ENCODE assay signal across 13 mouse cellular contexts in the genomic region with DNA sequence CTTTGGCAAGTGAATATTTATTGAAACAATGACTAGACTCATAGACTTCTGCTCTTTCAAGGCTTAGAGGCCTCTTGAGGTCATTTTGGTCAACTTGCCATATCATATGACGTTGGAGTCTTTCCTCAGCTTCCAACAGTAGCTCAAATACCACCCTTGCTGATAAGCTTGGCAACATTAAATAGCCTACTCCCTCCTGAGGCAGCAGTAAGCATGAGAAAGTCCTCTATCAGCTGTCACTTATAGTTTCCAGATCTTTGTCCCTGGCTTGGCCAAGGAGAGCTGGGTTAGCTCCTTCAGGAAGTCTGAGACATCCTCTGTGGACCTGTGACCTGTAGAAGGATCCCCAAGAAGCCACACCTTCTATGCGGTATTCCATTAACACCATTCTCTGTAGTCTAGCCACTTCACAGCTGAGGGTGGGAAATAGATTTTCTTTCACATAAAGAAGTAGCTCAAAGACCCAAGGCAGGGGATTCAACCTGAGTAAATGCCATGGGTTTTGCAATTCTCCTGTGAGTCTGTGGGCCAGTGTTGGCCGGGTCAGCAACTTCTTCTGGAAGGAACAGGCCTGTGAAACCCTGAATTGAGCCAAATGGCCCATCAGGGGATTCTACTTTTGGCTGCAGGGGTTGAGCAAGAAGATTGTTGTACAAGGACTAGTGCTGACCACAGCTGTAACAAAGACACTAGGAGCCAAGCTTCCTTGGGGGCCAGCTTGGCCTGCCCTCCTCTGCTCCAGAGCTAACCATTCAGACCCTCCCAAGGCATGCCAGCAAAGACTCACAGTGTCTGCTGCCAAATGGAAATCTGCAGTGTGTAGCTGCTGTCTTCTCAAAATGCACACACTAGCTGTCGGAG.
A peak's percentile ranks its signal among the peaks of the same experiment; 100 is the strongest.
DNase-seq lines count a peak whose midpoint lies in the region; ATAC-seq and TF ChIP-seq lines count a peak whose summit lies in the region.
"Had no signal": no experiment of that assay in that cellular context is flagged by ENCODE, and none has a peak within 500 bp of the region (broad histone marks: within the 10 kb centered on the region; RNA-seq: fewer than 3 reads in every experiment).

No protein-coding gene starts in this region.

- TF ChIP-seq EP300 in heart, adult 2 months (IDR thresholded peaks at IDR 0.05; ENCODE audit: insufficient read depth, low read depth, low read length) = 0 out of 2 replicates have a peak, but pooled peaks have one; percentile 34

- no peaks in the 10 kb centered on the region for H3K9me3 ChIP-seq in heart, embryonic 12.5 days (replicated peaks)
- H3K9me3 ChIP-seq in lung, embryonic 15.5 days = no peaks in the 10 kb centered on the region
- no peaks in the 10 kb centered on the region for H3K9me3 ChIP-seq in forebrain, embryonic 14.5 days (replicated peaks; ENCODE audit: control insufficient read depth, low read length)
- H3K9me3 ChIP-seq in midbrain, embryonic 16.5 days (replicated peaks; ENCODE audit: control insufficient read depth, low read length, poor library complexity, severe bottlenecking) = no peaks in the 10 kb centered on the region
- H3K9me3 ChIP-seq: limb, embryonic 15.5 days; midbrain, embryonic 13.5 days had no signal

- peaks cover 20% of the 10 kb centered on the region for H3K36me3 ChIP-seq in heart, adult 2 months (ENCODE audit: control insufficient read depth, insufficient read depth, low read length)
- no peaks in the 10 kb centered on the region for H3K36me3 ChIP-seq in heart, embryonic 12.5 days
- H3K36me3 ChIP-seq in lung, embryonic 15.5 days = no peaks in the 10 kb centered on the region
- H3K36me3 ChIP-seq in forebrain, embryonic 14.5 days (ENCODE audit: control insufficient read depth, insufficient read depth, low read length) = no peaks in the 10 kb centered on the region
- H3K36me3 ChIP-seq in midbrain, embryonic 16.5 days (ENCODE audit: control insufficient read depth, insufficient read depth, low read length) = no peaks in the 10 kb centered on the region
- H3K36me3 ChIP-seq: limb, embryonic 15.5 days; midbrain, embryonic 13.5 days had no signal

- TF ChIP-seq POLR2A in heart, adult 2 months (IDR thresholded peaks at IDR 0.05; ENCODE audit: insufficient read depth, low read depth, low read length) = no peak

- WGBS in heart, adult 2 months = 42% methylated on average over 4 of the region's 4 CpGs
- 59% methylated on average over 4 of the region's 4 CpGs for WGBS in heart, embryonic 12.5 days
- 63% methylated on average over 4 of the region's 4 CpGs for WGBS in lung, embryonic 15.5 days
- WGBS in forebrain, embryonic 14.5 days = 88% methylated on average over 4 of the region's 4 CpGs
- WGBS in midbrain, embryonic 16.5 days = 87% methylated on average over 4 of the region's 4 CpGs

- TF ChIP-seq CTCF in heart, adult 2 months (IDR thresholded peaks at IDR 0.05) = 0 out of 2 replicates have a peak, but pooled peaks have one; percentile 16

- peak; percentile 69 to 85 for DNase-seq in heart, adult 2 months
- peak; percentile 29 for DNase-seq in adrenal gland, adult 8-10 months
- DNase-seq in gastrocnemius, postnatal 36 days = peak; percentile 53 to 78
- DNase-seq in forebrain, embryonic 14.5 days (ENCODE audit: low spot score) = no peak
- DNase-seq: forebrain, postnatal 0 days had no signal

- H3K27me3 ChIP-seq in heart, adult 2 months (ENCODE audit: control insufficient read depth, insufficient read depth, low read length) = no peaks in the 10 kb centered on the region
- peaks cover 8% of the 10 kb centered on the region for H3K27me3 ChIP-seq in heart, embryonic 12.5 days (replicated peaks)
- H3K27me3 ChIP-seq in lung, embryonic 15.5 days = no peaks in the 10 kb centered on the region
- no peaks in the 10 kb centered on the region for H3K27me3 ChIP-seq in forebrain, embryonic 14.5 days (replicated peaks; ENCODE audit: control insufficient read depth, insufficient read depth, low read length)
- H3K27me3 ChIP-seq in midbrain, embryonic 16.5 days (ENCODE audit: control insufficient read depth, insufficient read depth, low read depth, low read length) = no peaks in the 10 kb centered on the region
- H3K27me3 ChIP-seq: midbrain, embryonic 13.5 days had no signal

- intact Hi-C loops in heart, adult 2 months (cut with DNase I) = loop anchor here (5.0 kb wide), 1 partner anchor 57 kb away; no protein-coding TSS in a partner anchor
- intact Hi-C loops in gastrocnemius, postnatal 36 days (cut with DNase I) = no loop called here

- peak overlapping the region; percentile 62 for H3K27ac ChIP-seq in heart, adult 2 months
- H3K27ac ChIP-seq in heart, embryonic 12.5 days (ENCODE audit: poor library complexity, severe bottlenecking) = no peak overlapping the region
- no peak overlapping the region; the same call in 1 of the 2 replicates for H3K27ac ChIP-seq in lung, embryonic 15.5 days
- H3K27ac ChIP-seq in forebrain, embryonic 14.5 days (ENCODE audit: low read depth, low read length) = no peak overlapping the region
- no peak overlapping the region for H3K27ac ChIP-seq in midbrain, embryonic 16.5 days (ENCODE audit: low read length)
- H3K27ac ChIP-seq: layer of hippocampus, adult 2 months; limb, embryonic 15.5 days; midbrain, embryonic 13.5 days had no signal

- ATAC-seq in heart, embryonic 12.5 days (ENCODE audit: insufficient number of reproducible peaks, low FRiP score) = no peak
- ATAC-seq in lung, embryonic 15.5 days (ENCODE audit: borderline replicate concordance, extremely low read depth, low FRiP score, low TSS enrichment) = peak; percentile 78
- no peak for ATAC-seq in CD4-positive, CD25-positive, alpha-beta regulatory T cell, adult 4 months
- ATAC-seq in forebrain, embryonic 14.5 days = no peak
- ATAC-seq in midbrain, embryonic 16.5 days = no peak
- ATAC-seq: forebrain, postnatal 0 days; inflammation-experienced regulatory T-cells, adult 6 months; midbrain, embryonic 13.5 days had no signal

- H3K79me2 ChIP-seq in heart, adult 2 months (replicated peaks; ENCODE audit: control insufficient read depth, insufficient read depth, low read length) = no peaks in the 10 kb centered on the region

- no peak overlapping the region for H3K4me3 ChIP-seq in heart, adult 2 months
- no peak overlapping the region for H3K4me3 ChIP-seq in heart, embryonic 12.5 days
- no peak overlapping the region for H3K4me3 ChIP-seq in lung, embryonic 15.5 days
- H3K4me3 ChIP-seq in forebrain, embryonic 14.5 days (ENCODE audit: low read depth, low read length) = no peak overlapping the region
- H3K4me3 ChIP-seq in midbrain, embryonic 16.5 days (ENCODE audit: low read depth, low read length) = no peak overlapping the region
- H3K4me3 ChIP-seq: layer of hippocampus, adult 2 months; limb, embryonic 15.5 days; midbrain, embryonic 13.5 days had no signal

- H3K9ac ChIP-seq in heart, adult 2 months (ENCODE audit: low read depth, low read length) = no peak overlapping the region
- no peak overlapping the region for H3K9ac ChIP-seq in heart, embryonic 12.5 days
- H3K9ac ChIP-seq in lung, embryonic 15.5 days = no peak overlapping the region
- H3K9ac ChIP-seq in forebrain, embryonic 14.5 days (ENCODE audit: low read length) = no peak overlapping the region
- H3K9ac ChIP-seq in midbrain, embryonic 16.5 days (ENCODE audit: low read depth, low read length) = no peak overlapping the region
- H3K9ac ChIP-seq: forebrain, postnatal 0 days; limb, embryonic 15.5 days; midbrain, embryonic 13.5 days had no signal

- no peak overlapping the region for H3K4me2 ChIP-seq in heart, embryonic 12.5 days
- H3K4me2 ChIP-seq in lung, embryonic 15.5 days = no peak overlapping the region
- no peak overlapping the region for H3K4me2 ChIP-seq in forebrain, embryonic 14.5 days (ENCODE audit: low read length)
- no peak overlapping the region for H3K4me2 ChIP-seq in midbrain, embryonic 16.5 days (ENCODE audit: low read length)
- H3K4me2 ChIP-seq: limb, embryonic 15.5 days; midbrain, embryonic 13.5 days had no signal

- peaks cover 15% of the 10 kb centered on the region for H3K4me1 ChIP-seq in heart, adult 2 months (ENCODE audit: control insufficient read depth, insufficient read depth, low read length)
- H3K4me1 ChIP-seq in heart, embryonic 12.5 days (replicated peaks) = peaks cover 14% of the 10 kb centered on the region; the same call in 1 of the 2 replicates
- H3K4me1 ChIP-seq in lung, embryonic 15.5 days = peaks cover 7% of the 10 kb centered on the region; the same call in 1 of the 2 replicates
- no peaks in the 10 kb centered on the region for H3K4me1 ChIP-seq in forebrain, embryonic 14.5 days (ENCODE audit: control insufficient read depth, insufficient read depth, low read length)
- H3K4me1 ChIP-seq in midbrain, embryonic 16.5 days (ENCODE audit: control insufficient read depth, insufficient read depth, low read length) = no peaks in the 10 kb centered on the region
- H3K4me1 ChIP-seq: midbrain, embryonic 13.5 days had no signal
